Mouse (Mus musculus): ENCODE measurements at regions not wholly inside any gene's neighbourhood (a gene's known extent, or its start where the extent isn't known, plus 50 kb on each side); places are given as distances from the start of the nearest gene placed in this dataset.

DNA sequence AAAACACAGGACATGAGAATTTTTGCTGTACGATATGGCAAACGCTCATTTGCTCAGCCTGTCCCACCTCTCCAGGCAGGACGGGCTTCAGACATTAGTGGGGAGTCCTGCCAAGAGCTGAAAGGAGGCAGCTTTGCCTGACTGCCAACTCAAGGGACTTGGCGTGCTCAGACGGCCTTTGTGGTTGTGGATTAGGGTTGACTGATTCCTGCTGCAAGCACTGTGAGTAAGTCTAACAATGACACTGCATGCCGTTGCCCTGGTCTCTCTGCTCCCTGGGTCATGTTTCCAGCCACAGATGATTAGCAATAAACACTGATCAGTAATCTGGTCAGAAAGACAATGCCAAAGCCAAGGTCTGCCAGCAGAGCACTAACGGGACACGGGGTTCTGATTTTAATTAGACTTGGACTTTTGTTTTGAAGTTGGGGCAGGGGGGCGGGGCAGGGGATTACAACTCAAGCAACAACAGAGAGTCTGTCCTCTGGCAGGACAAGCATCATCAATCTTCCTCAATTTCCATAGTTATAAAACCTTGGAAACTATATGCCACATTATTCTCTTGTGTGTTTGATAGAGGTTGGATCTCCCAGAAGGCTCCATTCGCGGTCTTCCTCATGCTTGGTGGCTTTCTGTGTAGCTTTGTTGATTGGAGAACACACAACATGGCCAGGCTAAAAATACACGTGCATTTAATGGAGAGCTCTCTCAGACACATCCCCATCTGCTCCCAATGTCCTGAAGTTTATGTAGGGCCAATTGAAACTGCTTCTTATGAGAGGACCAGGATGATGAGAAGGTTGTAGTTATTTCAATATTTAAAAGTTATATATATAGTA lies 486.6 kb downstream of the Ebf1 start:
- no peaks in the 10 kb centered on the region for H3K4me1 ChIP-seq (ENCODE audit: control insufficient read depth, insufficient read depth, low read length)
- no peak overlapping the region for H3K27ac ChIP-seq (ENCODE audit: low read length)
- H3K27me3 ChIP-seq (ENCODE audit: control insufficient read depth, insufficient read depth, low read length): no peaks in the 10 kb centered on the region
- no peak overlapping the region for H3K4me3 ChIP-seq (ENCODE audit: low read depth, low read length)
- H3K9ac ChIP-seq (replicated peaks; ENCODE audit: low read depth, low read length): no peak overlapping the region
- H3K9me3 ChIP-seq (ENCODE audit: control insufficient read depth, low read depth, low read length): no peaks in the 10 kb centered on the region
- H3K4me2 ChIP-seq (replicated peaks; ENCODE audit: low read depth, low read length): no peak overlapping the region
- 73% methylated on average over 12 of the region's 12 CpGs for WGBS
- H3K36me3 ChIP-seq (ENCODE audit: control insufficient read depth, insufficient read depth, low read length): no peaks in the 10 kb centered on the region
- ATAC-seq (ENCODE audit: insufficient number of reproducible peaks, insufficient read depth, low FRiP score, low read depth): no peak

DNA sequence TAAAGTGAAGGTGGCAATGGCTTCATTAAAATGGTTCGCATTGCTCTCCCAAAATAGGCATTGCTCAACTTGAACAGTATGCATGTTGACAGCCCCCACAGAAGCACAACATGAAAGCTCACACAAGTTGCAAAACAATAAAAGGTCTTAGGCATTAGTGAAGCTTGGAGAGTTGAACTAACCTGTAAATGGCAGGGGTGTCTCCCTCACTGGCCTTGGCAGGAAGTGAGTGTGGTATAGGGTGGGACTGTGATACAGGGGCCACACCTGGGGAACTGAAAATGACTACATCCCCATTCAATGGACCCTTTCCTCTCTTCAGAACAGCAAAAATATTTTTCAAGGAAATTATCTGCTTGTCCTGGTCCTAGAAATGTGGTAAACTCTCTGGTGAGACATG lies 499.6 kb downstream of the Ebf1 start:
- no peaks in the 10 kb centered on the region for H3K27me3 ChIP-seq (ENCODE audit: control insufficient read depth, insufficient read depth, low read length)

DNA sequence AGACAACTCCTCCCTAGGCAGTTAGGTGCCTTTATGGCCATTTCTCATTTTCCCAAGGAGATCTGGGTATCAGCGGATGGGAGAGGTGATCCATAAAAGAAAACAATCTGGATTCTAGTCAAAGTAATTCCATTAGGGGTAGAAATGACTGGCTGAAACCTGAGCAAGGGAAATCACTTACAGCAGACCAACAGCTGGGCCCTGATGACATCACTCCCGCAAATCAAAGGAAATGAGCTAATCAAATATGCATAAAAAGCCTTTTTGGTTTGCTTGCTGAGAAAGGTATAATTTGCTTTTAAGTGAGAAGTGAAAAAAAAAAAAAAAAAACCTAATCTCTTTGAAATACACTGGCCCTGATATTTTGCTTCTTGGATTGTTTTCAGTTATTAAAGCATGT lies 506.2 kb downstream of the Ebf1 start:
- Histone ChIP-seq H3K4me1 (ENCODE audit: control insufficient read depth, insufficient read depth, low read length) (no peaks in the 10 kb centered on the region), H3K4me2 (replicated peaks; ENCODE audit: low read depth, low read length) (no peak overlapping the region), H3K36me3 (ENCODE audit: control insufficient read depth, insufficient read depth, low read length) (no peaks in the 10 kb centered on the region), H3K9ac (replicated peaks; ENCODE audit: low read depth, low read length) (no peak overlapping the region), H3K4me3 (ENCODE audit: low read depth, low read length) (no peak overlapping the region), H3K27ac (ENCODE audit: low read length) (no peak overlapping the region), H3K27me3 (ENCODE audit: control insufficient read depth, insufficient read depth, low read length) (no peaks in the 10 kb centered on the region), H3K9me3 (ENCODE audit: control insufficient read depth, low read depth, low read length) (no peaks in the 10 kb centered on the region)
- 64% methylated on average over 2 of the region's 2 CpGs for WGBS
- ATAC-seq (ENCODE audit: insufficient number of reproducible peaks, insufficient read depth, low FRiP score, low read depth): no peak

More for the DNA sequence above, 499.6 kb downstream of the Ebf1 start:
- Histone ChIP-seq H3K9me3 (ENCODE audit: control insufficient read depth, low read depth, low read length) (no peaks in the 10 kb centered on the region), H3K4me1 (ENCODE audit: control insufficient read depth, insufficient read depth, low read length) (no peaks in the 10 kb centered on the region), H3K27ac (ENCODE audit: low read length) (no peak overlapping the region), H3K9ac (replicated peaks; ENCODE audit: low read depth, low read length) (no peak overlapping the region), H3K36me3 (ENCODE audit: control insufficient read depth, insufficient read depth, low read length) (no peaks in the 10 kb centered on the region), H3K4me2 (replicated peaks; ENCODE audit: low read depth, low read length) (no peak overlapping the region), H3K4me3 (ENCODE audit: low read depth, low read length) (no peak overlapping the region)
- WGBS: 89% methylated on average over 1 of the region's 1 CpGs
- ATAC-seq (ENCODE audit: insufficient number of reproducible peaks, insufficient read depth, low FRiP score, low read depth): no peak

DNA sequence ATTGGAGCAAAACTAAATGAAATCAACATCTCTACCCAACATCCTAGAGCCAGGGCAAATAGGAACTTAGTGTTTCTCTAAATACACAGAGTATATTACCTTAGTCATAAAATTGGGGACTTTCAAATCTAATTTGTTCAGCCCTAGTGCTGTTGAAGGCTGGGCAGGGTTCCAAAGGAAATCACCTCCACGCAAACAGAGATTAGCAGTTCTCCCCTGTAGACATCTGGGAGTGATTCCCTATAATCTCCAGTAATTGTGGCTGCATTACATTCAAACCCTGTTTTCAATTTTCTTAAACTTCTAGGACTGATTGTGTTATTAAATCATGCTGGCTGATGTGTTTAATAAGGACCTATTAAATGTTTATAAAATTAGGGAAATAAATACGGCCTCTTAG lies 519.7 kb downstream of the Ebf1 start:
- ATAC-seq (ENCODE audit: insufficient number of reproducible peaks, insufficient read depth, low FRiP score, low read depth): no peak
- 66% methylated on average over 2 of the region's 2 CpGs for WGBS
- no peaks in the 10 kb centered on the region for H3K27me3 ChIP-seq (ENCODE audit: control insufficient read depth, insufficient read depth, low read length)
- no peak overlapping the region for H3K4me3 ChIP-seq (ENCODE audit: low read depth, low read length)
- no peak overlapping the region for H3K9ac ChIP-seq (replicated peaks; ENCODE audit: low read depth, low read length)
- no peaks in the 10 kb centered on the region for H3K9me3 ChIP-seq (ENCODE audit: control insufficient read depth, low read depth, low read length)
- H3K4me1 ChIP-seq (ENCODE audit: control insufficient read depth, insufficient read depth, low read length): no peaks in the 10 kb centered on the region
- no peaks in the 10 kb centered on the region for H3K36me3 ChIP-seq (ENCODE audit: control insufficient read depth, insufficient read depth, low read length)
- H3K4me2 ChIP-seq (replicated peaks; ENCODE audit: low read depth, low read length): no peak overlapping the region
- H3K27ac ChIP-seq (ENCODE audit: low read length): no peak overlapping the region

DNA sequence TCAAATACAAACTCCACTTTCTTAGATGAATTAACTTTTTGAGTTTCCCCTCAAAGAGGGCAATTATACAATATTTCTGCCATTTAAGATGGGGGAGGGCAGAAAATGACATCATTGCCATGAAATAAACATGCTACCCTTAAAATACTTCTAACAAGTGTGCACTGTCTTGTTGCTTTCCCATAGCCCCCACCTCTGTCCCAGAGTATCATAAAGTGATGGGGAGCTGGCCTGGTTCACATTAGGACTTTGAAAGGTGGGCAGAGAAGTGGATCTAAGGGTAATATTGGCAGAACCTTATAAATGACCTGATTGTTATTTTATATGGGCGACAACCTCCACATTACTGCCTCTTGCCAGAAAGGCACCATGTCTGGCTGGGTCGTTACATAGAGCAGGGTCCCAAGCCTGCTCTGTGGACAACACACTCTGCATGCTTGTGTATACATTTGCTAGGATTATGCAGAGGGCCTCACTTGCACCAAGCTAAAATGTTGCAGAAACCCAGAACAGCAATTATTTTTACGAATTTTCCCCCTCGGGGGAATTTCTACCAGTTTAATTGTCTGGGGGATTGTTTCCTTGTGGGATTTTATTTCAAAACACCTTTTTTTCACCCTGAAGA lies 521.3 kb downstream of the Ebf1 start:
- 70% methylated on average over 4 of the region's 4 CpGs for WGBS
- Histone ChIP-seq H3K27me3 (ENCODE audit: control insufficient read depth, insufficient read depth, low read length) (no peaks in the 10 kb centered on the region), H3K36me3 (ENCODE audit: control insufficient read depth, insufficient read depth, low read length) (no peaks in the 10 kb centered on the region), H3K9ac (replicated peaks; ENCODE audit: low read depth, low read length) (no peak overlapping the region), H3K27ac (ENCODE audit: low read length) (no peak overlapping the region), H3K9me3 (ENCODE audit: control insufficient read depth, low read depth, low read length) (no peaks in the 10 kb centered on the region), H3K4me3 (ENCODE audit: low read depth, low read length) (no peak overlapping the region), H3K4me2 (replicated peaks; ENCODE audit: low read depth, low read length) (no peak overlapping the region), H3K4me1 (ENCODE audit: control insufficient read depth, insufficient read depth, low read length) (no peaks in the 10 kb centered on the region)
- no peak for ATAC-seq (ENCODE audit: insufficient number of reproducible peaks, insufficient read depth, low FRiP score, low read depth)

DNA sequence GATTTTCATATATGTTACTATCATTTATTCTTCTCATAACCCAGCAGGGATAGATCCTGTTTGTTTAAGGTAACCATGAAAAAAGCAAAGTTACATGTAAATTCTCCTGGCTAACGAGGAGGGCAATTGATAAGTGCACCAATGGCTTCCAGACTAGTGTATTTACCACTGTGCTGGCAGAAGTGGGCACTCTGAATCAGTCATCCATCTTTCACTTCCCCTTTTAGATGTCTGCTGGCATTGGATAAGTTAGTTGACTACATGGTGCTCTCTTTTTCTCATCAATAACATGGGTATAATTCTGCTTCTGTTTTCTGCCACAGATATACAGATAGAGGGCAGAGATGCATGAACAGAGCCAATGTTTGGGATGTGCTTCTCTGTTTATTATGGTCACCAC lies 523.4 kb downstream of the Ebf1 start:
- Histone ChIP-seq H3K27ac (ENCODE audit: low read length) (no peak overlapping the region), H3K27me3 (ENCODE audit: control insufficient read depth, insufficient read depth, low read length) (no peaks in the 10 kb centered on the region), H3K4me2 (replicated peaks; ENCODE audit: low read depth, low read length) (no peak overlapping the region), H3K4me3 (ENCODE audit: low read depth, low read length) (no peak overlapping the region), H3K9ac (replicated peaks; ENCODE audit: low read depth, low read length) (no peak overlapping the region), H3K36me3 (ENCODE audit: control insufficient read depth, insufficient read depth, low read length) (no peaks in the 10 kb centered on the region), H3K9me3 (ENCODE audit: control insufficient read depth, low read depth, low read length) (no peaks in the 10 kb centered on the region), H3K4me1 (ENCODE audit: control insufficient read depth, insufficient read depth, low read length) (no peaks in the 10 kb centered on the region)
- 70% methylated on average over 1 of the region's 1 CpGs for WGBS
- no peak for ATAC-seq (ENCODE audit: insufficient number of reproducible peaks, insufficient read depth, low FRiP score, low read depth)

DNA sequence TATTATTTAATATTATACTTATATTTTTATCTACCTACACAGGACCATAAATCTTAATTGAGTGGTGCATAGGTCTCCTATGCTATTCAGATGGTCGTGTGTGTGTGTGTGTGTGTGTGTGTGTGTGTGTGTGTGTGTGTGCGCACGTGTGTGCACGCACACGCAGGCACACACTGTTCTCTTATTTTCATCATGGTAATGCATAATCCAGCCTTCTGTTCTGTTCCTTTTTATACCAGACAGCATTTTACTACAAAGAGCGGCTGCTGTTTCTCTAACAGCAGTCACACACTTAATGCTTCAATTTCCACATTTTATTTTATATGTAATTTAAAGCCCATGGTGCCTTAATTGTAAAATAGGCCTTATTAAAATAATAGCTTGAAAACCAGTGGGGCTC lies 537.0 kb downstream of the Ebf1 start:
- Histone ChIP-seq H3K9ac (replicated peaks; ENCODE audit: low read depth, low read length) (no peak overlapping the region), H3K9me3 (ENCODE audit: control insufficient read depth, low read depth, low read length) (no peaks in the 10 kb centered on the region), H3K27me3 (ENCODE audit: control insufficient read depth, insufficient read depth, low read length) (no peaks in the 10 kb centered on the region), H3K4me1 (ENCODE audit: control insufficient read depth, insufficient read depth, low read length) (no peaks in the 10 kb centered on the region), H3K27ac (ENCODE audit: low read length) (no peak overlapping the region), H3K36me3 (ENCODE audit: control insufficient read depth, insufficient read depth, low read length) (no peaks in the 10 kb centered on the region), H3K4me3 (ENCODE audit: low read depth, low read length) (no peak overlapping the region), H3K4me2 (replicated peaks; ENCODE audit: low read depth, low read length) (no peak overlapping the region)
- no peak for ATAC-seq (ENCODE audit: insufficient number of reproducible peaks, insufficient read depth, low FRiP score, low read depth)
- WGBS: 85% methylated on average over 6 of the region's 6 CpGs

DNA sequence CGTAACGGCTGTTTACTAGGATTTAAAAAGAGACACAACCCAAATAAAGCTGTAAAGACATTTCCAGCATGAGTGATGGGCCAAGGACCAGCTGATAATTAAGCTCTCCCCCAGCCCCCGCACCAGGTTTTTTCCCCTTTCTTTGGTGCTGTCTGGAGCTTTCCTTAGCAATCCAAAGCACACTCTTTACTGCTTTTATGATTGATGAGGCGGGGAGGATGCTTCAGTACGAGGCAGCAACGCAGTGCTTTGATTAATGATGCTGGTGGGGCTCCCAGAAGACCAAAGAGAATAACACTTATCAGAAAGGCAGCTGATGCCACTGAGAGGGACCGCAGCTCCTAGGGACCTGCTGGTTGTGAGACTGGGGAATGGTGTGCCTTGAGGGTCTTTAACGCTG lies 537.4 kb downstream of the Ebf1 start:
- Histone ChIP-seq H3K36me3 (ENCODE audit: control insufficient read depth, insufficient read depth, low read length) (no peaks in the 10 kb centered on the region), H3K27ac (ENCODE audit: low read length) (no peak overlapping the region), H3K4me2 (replicated peaks; ENCODE audit: low read depth, low read length) (no peak overlapping the region), H3K27me3 (ENCODE audit: control insufficient read depth, insufficient read depth, low read length) (no peaks in the 10 kb centered on the region), H3K9me3 (ENCODE audit: control insufficient read depth, low read depth, low read length) (no peaks in the 10 kb centered on the region), H3K4me1 (ENCODE audit: control insufficient read depth, insufficient read depth, low read length) (no peaks in the 10 kb centered on the region), H3K9ac (replicated peaks; ENCODE audit: low read depth, low read length) (no peak overlapping the region), H3K4me3 (ENCODE audit: low read depth, low read length) (no peak overlapping the region)
- no peak for ATAC-seq (ENCODE audit: insufficient number of reproducible peaks, insufficient read depth, low FRiP score, low read depth)
- 31% methylated on average over 8 of the region's 8 CpGs for WGBS

All from stomach, embryonic 14.5 days (tissue).